Mouse (Mus musculus): ENCODE measurements at regions not wholly inside any gene's neighbourhood (a gene's known extent, or its start where the extent isn't known, plus 50 kb on each side); places are given as distances from the start of the nearest gene placed in this dataset.
"Not testable (repeated sequence)": the region's sequence is repeated elsewhere in the genome, so short reads cannot be mapped to it uniquely, and the experiment has no call there.

DNA sequence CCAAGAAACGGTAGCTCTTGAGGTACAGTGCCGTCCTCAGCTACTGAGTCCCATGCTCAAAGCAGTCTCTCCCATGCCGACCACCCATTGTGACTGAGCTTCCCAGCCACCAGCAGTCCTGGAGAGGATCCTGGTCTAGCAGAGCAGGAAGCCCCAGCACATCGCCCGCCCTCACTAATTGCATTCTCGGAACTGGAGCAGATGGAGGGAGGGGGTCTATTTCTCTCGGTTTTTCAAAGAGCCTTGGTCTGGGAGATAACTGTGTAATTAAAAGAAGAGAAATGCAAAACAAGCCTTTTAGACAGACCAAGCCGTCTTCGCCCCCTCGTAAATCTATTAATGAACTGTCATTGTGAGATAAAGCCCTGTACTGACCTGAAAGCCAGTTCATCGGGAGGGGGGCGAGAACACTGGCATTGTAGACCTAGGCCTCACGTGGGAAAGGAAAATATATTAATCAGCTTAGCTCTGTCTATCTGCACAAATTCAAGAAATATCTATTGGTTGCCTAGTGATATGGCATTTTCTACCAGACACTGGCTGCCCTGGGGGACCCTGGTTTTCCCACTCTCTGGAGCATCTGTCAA lies 405.4 kb downstream of the Ptpru start:
- DNase-seq, result no peak

DNA sequence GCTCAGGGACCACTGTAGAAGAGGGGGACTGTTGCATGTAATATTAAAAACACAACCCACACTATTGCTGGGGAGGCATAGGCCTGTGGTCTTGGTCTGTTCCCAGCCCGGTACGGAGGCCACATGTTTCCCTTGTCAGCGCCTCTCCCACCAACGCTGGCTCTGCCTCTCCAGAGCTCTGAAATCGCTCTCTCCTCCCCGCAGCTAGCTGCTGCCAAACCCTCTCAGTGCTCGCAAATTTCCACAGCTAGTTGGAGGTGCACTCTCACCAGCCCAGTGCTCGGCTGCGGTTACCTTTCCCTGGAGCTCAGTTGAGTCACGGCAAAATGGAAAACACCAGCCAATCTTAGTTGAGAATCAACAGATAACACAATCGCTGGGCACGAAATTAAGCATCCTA lies 402.9 kb downstream of the Ptpru start:
- no peak for DNase-seq

DNA sequence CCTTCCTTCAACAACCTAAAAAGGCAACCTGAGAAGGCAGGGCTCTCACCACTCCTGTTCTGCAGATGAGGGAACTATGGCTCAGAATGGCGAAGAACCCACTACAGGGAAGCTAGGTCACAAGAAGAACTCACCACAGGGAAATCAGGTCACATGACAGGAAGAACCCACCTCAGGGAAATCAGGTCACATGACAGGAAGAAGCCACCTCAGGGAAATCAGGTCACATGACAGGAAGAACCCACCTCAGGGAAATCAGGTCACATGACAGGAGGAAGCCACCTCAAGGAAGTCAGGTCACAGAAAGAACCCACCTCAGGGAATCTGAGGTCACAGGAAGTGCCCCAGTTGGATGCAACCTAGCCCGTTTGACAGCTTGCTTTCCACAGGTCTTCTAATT lies 399.7 kb downstream of the Ptpru start:
- no peak for DNase-seq

DNA sequence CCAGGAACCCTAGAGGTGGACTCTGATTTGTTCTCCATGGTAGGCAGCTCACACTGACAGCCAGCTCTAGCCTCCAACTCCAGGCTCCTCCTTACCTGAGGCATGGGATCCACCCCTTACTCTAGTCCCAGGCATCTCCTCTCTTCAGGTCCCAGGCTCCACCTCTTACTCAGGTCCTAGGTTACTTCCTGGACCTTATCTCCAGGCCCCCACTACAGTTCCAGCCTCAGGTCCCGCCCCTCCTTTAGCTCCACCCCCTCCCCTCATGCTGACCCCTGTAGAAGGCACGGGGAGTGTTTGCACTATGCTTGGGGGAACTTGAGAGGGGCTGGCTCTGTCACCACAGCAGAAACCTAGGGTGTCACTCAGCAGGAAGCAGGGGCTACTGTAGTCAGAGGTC lies 399.2 kb downstream of the Ptpru start:
- DNase-seq, result no peak

DNA sequence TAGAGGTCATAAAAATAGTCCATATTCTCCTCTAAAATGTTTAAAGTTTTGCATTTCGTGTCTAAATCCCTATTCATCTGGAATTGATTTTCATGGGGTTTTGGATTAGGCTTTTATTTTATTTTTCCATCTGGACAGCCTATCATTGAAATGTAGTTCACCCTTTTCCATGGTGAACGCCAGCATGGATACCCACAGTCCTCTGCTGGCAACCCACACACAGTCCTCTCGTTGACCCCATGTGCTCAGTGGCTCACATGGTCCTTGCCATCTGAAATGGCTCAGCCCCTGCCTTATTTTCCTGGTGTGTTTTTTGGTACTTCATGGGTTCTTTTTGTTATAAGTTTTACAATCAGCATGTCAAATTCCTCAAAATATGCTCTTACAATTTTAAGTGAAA lies 397.2 kb downstream of the Ptpru start:
- DNase-seq, result no peak

DNA sequence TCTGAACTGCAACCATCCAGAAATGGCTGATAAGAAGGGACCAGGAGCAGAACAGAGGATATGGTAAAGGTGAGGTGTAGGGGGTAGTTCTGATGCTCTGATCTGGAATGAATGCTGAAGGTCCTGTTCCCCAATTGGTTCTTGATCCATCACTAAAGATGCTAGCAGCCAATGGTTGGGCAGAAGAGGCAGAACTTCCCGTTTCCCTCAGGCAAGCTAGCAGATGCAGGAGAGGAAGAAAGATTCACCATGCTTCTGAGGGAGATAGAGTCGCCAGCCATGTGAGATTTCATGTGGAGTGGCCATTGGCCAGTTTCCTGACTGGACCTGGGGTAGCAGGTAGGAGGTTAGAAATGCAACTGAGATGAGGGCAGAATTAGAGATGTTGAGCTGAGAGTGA lies 394.6 kb downstream of the Ptpru start:
- no peak for DNase-seq

DNA sequence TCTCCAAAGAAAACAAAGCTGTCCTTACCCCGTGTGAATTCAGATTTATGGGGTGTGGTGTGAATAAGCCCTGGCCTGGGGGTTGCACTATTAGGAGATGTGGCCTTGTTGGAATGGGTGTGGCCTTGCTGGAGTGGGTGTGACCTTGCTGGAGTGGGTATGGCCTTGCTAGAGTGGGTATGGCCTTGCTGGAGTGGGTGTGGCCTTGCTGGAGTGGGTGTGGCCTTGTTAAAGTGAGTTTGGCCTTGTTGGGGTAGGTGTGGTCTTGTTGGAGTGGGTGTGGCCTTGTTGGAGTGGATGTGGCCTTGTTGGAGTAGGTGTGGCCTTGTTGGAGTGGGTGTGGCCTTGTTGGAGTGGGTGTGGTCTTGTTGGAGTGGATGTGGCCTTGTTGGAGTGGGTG lies 387.8 kb downstream of the Ptpru start:
- not testable (repeated sequence) for DNase-seq

DNA sequence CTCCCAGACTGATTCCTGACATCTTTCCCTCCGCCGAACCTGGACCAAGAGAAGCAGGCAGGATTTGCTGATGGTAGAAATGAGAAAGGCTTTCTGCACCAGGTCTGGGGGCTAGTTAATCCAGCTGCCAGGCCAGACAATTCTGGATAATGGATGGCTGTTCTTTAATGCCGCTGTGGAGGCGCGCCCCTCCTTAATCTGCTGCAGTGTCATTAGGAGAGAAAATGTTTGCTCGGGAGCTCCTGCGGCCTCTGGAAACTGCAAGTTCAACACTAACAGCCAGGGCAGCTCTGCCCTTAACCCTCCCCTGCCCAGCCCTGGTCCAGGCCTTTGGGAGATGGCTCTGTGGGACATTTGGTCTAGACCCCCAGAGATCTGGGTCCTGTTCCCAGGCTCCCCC lies 380.5 kb downstream of the Ptpru start:
- no peak for DNase-seq

DNA sequence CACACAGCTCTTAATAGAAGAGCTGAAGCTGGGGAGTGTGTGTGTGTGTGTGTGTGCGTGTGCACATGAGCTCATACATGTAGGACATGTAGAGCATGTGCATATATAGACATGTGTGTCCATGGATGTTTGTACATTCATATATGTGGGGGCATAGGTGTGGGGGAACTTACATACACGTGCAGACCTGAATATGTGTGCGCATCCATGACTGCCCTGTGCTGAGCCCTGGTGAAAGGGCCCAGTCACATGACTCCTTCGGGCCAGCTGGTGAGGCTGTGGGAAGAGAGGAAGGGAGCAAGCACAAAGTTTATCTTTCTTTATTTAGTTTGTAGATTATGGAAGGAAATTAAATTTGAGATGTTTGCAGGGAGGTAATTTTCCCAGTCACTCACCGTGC lies 378.3 kb downstream of the Ptpru start:
- DNase-seq, result no peak

DNA sequence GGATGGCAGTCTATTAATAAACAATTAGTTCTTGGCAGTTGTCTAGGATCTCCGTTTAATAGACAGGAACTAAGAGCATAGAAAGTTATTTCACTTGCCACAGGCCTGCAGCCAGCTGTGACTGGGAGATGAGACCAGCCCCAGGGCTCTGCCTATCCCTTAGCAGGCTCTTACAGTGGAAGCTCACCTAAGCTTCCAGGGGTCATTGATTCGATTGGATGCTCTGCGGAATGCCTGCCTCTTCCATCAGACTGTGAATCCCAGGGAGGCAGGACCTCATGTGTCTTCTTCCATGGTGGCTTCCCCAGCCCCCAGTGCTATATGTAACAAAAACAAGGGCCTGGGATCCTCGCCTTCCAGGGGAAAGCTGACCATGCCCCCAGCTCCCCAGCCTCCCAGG lies 376.8 kb downstream of the Ptpru start:
- DNase-seq, result no peak

DNA sequence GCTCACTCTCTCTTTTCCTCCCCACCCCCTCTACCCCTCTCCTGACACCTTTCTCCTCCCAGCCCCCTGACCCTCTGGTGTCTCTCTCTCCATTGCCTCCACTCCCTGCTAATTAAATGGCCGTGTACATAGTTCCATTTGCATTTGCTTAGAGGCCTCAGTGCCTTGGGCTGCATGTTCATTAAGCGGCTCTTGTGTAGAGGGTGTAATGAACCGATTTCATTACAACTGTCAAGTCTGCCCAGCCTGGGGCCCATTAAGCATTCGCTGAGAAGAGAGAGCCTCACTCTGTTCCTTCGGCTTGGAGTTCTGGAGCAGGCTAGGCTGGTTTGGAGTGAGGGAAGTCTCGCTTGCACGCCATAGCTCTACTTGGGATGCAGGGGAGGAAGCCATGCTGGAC lies 376.4 kb downstream of the Ptpru start:
- DNase-seq, result no peak

DNA sequence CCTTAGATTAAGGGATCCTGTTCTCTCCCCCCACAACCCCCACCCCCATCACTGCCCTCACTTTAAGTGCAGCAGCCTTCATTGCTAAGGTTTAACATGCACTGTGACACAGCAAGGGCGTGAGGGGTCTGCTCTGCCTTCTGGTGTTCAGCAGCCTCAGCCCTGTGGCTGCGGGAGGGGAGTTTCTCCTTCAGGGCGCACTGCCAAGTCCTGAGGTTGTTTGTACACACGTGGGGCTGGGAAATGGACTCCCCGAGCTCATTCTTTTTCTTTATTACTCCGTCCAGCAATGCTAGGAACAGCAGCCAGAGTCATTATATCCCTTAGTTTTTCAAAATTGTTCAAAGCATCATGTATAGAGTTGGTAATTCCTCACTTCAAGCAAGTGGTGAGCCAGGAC lies 363.1 kb downstream of the Ptpru start:
- DNase-seq, result no peak

DNA sequence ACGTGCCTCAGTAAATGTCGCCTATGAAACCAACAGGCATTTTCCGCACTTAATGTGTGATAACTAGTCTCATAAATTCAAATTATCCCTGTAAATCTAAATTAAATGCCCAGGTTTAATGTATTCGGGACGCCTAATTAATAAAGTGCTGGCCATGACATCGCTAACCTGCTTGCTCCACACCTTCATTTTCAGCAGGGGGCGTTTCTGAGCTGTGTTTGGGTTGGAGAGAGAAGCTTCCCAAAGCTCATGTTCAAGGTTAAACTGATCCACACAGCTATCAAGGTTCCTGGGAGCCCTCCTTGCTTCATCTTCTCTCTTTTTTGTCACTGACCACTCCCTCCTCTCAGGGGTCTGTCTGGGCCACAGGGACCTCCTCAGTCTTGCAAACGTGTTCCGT lies 359.2 kb downstream of the Ptpru start:
- DNase-seq, result no peak

DNA sequence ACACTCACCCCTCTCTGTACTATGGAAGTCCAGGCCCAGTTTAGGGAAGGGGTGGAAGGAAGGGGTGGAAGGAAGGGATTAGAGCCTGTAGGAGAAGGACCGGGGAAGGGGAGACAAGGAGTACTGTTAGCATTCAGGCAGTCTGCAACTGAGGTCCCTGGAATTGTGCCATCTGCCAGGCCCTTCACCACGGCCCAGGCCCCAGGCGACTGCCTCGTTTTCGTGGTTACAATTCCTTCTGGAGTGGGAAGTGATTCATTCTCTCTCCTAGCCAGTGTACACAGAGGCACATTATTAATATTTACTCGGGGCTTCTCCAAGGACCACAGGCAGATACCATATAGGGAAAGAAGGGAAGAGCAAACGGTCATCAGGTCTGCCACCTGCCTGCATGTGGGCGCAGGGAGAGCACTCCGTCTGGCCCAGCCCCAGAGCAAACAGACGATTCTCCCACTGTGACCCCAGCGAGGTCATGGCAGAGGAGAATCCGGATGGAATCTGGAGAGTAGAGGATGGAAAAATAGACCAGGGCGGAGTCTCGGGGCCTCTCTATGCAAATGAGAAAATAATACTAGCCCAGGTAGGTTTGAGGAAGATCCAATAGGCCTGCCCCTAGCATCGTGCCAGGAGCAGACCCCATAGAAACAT lies 354.0 kb downstream of the Ptpru start:
- no peak for DNase-seq

DNA sequence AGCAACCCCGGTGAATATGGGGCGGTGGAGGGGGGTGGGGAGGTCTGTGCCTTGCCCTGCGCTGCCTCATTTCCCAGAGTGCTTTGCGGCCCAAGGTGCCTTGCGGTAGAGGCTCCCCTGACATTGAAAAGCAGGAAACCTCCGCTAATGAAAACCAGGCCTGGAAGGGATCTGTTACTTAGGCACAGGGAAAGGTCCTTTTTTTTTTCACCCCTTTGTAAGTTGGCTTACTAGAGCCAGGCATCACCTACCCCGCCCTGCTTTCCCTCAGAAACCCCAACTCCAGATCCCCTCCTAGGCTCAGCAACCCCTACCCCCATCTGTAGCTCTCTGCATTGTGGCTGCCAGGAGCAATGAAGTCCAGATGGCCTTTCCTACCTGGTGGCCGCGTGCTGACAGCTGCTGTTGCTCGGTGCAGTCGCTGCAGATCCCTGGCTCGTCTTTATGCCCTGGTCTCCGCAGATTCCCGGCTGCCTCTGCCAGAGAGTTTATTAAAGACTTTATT lies 353.4 kb downstream of the Ptpru start:
- no peak for DNase-seq

DNA sequence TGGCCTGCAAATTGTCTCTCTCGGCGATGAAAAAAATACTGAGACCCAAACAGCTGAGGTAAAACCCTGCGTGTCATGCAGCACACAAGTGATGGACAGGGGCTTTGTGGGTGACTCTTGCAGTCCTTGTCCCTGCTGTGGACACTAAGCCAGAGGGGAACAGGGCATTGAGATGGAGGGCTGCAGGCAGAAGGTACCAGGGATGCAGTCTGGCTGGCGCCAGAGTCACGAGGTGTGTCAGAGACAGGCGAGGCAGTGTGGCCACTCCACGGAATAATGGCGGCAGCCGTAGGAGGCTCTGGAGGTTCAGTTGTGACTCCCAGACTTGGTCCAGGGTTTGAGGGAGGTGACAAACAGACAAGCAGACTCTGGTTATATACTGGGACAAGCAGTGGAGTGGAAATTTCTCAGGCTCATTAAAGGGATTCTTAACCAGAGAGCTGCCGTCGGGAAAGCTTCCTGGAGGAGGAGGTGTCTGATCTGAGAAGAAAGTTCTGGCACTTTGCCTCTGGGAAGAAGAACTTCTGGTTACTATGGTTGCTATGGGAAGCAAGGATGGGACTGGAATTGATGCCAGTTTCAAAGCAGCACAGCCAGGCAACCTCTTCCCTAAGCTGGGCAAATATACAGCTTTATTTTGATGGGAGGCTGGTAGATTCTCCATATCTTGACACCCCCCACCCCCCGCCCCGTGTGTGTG lies 352.8 kb downstream of the Ptpru start:
- no peak for DNase-seq

DNA sequence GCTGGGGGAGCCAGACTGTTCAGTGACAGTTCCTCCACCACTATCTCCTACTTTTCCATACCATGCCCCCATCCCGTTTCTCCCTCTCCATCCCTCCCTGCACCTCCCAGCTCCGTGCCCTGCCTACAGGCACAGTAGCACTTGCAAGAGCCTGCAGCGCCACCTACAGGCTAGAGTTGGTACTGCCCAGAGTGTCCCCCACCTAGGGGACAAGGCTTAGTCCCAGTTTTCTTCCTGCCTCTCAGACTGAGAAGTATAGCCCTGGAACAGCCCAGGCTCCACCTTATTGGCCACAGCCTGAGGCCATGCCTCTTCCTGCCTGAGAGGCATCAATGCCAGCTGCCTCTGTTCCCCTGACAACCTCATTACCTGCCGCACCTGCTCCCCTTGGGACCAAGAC lies 351.3 kb downstream of the Ptpru start:
- DNase-seq, result peak; percentile 13 to 42

DNA sequence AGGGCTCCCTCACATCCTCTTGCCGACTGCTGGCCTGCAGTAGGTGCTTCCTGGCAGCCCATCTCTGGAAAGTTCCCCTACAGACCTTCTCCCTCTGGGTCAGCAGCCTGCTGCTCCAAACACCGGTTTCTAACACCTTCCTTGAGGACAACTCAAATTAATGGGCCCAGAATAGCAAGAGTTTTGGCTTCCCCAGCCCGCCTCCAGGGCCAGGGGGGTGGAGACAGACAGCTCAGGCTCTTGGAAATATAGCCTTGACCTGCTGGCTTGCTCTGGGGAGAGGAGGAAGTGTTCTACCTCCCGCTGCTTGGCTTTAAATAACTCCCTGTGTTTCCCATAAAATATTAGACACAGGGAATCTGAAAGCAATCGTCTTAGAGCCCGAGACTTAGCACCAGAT lies 349.8 kb downstream of the Ptpru start:
- no peak for DNase-seq

DNA sequence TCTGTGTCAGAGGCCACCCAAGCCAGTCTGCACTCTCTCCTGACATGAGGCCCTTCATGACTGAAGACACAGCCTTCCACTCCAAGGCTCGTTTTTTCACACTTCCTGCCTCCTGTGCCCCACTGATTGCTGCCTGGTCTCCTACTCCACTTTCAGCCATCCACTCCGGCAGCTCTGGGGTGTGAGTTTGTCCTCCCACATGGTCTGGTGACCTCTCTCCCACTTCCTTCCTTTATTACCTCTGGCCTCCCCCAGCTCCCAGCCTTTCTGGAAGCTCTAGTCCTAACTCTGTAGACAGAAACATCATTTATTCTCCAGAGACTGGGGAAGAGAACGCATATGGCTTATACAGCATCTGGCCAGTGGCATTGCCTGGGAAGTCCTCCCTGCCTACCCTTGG lies 349.0 kb downstream of the Ptpru start:
- no peak for DNase-seq

DNA sequence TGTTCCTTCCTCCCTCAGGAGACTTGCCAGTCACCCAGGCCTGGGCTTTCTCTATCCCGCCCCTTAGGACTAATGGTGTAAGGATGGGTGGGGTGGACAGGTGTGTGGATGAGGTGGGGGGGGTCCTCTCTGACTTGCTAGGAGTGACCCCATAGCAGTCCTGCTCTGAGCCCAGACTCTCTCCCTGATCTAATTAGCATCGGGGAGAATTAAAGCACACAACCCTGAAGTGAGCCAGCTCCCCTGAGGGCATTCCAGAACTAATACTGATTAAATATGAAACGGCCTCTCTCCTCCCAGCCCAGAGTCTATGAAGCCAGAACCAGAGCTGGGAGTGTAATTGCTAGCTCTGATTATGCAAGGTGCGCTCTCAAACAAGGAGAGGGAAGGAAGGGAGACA lies 346.1 kb downstream of the Ptpru start:
- DNase-seq, result no peak

DNA sequence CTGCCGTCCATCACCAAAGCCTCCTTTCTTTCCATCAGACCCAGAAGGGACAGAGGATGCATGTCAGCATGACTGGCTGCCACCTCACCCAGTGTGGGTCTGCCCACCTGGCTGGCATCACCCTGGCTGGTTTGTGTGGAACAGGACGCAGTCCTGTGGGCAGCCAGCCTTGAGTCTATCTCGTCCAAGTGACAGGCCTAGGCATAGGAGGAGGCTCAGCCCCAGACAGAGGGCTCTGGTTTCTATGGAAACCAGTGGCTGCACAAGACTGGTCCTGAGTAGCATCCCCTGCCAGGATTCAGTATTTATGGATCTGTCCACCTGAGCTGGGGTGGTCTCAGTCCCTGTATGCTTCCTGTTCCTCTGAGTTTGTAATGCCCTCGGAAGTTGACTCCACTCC lies 344.4 kb downstream of the Ptpru start:
- DNase-seq, result no peak

DNA sequence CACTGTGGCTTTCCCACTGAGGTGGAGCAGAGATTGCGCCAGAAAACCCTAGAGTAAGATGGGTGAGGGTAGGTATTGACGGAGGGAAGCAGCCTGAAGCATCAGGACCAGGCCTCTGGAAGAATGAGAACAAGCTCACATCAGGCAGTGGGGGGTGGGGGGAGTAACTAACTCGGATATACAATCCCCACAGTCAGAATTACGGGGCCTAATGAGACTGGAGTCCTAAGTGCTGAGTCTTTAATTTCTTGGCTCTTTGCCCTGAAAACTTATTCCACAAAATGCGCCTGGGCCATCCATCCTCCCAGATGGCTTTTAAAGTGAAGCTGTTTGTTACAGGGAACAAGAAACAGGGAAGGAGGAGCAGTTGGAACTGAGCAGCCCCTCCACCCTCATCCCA lies 341.2 kb downstream of the Ptpru start:
- DNase-seq, result no peak

DNA sequence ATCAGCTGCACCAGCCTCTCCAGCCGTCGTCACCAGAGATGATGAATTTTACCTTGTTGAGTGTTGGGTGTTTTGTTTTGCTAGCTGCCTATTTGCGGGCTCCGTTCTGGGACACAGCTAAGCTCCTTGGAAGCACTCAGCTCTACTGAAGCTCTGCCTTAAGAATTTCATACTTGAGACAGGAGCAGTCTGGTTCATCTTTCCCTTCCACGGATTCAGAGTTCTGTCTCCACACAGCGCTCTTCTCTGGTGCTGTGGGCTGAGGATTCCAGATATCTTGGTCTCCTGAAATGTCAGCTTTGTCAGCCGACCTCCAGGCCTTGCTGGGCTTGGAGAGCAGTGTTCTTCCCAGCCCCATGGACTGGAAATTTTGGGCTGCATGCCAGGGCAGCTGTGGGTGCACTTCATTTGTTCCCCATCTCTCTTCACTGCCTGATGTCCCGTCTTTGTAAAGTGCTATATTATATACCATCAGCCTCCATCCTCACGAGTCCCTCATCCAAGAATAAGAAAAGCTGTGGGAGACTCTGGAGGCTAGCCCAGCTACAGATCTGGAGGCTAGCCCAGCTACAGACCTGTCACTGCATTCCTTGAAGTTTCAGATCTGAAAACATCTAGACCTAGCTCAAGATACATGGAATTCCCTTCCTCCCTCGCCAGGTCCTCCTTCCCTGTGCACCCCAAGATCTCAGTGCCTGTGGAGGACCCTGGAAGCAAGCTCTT lies 337.0 kb downstream of the Ptpru start:
- no peak for DNase-seq

DNA sequence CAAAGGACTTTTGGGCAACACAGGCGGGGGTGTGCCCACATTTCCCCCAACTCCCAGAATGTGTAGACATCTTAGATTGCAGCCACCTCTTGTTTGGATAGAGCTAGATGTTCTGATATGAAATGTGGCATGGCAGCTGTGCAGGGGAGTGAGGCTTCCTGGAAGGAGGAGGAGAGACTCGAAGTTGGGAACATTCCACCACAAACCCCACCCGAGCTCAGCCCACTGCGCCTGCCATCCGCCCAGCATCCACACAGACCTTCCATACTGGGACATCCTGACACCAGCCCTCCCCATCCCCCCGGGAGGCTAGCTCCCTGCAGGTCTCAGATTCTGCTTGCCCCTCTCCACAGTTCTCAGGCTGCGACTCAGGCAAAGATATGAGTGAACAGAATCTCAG lies 329.9 kb downstream of the Ptpru start:
- DNase-seq, result no peak
